Mouse (Mus musculus) neural tube, embryonic 13.5 days (tissue): Measurements from ENCODE around the gene Gdpd2. TPM values are rescaled to one million over a fixed set of nuclear protein-coding genes. Genes with fewer than 3 reads are reported as not detected.

ENCODE experiments used
- ATAC-seq: fragments of 200-750 bp; cut with Nextera tagmentation; 2 replicates; pipeline ENCODE4 v1.8.0; 2017; ENCODE audit warnings: low read depth, mild to moderate bottlenecking, moderate TSS enrichment, moderate library complexity
- H3K27ac ChIP-seq: fragments of 300-500 bp; sonication (generic); replicated peaks from 2 replicates; pipeline ENCODE4 v1.5.1; 2015; ENCODE audit warnings: moderate library complexity, mild to moderate bottlenecking, inconsistent platforms
- H3K27me3 ChIP-seq: fragments of 300-500 bp; sonication (generic); 2 replicates; pipeline ENCODE4 v1.6.1; 2015; ENCODE audit warnings: mild to moderate bottlenecking, inconsistent platforms
- H3K36me3 ChIP-seq: fragments of 300-500 bp; sonication (generic); 2 replicates; pipeline ENCODE4 v1.6.1; 2015; ENCODE audit warnings: mild to moderate bottlenecking, inconsistent platforms
- H3K4me1 ChIP-seq: fragments of 300-500 bp; sonication (generic); replicated peaks from 2 replicates; pipeline ENCODE4 v1.6.1; 2015; ENCODE audit warnings: inconsistent platforms
- H3K4me2 ChIP-seq: fragments of 300-500 bp; sonication (generic); 2 replicates; pipeline ENCODE4 v1.6.1; 2015; ENCODE audit warnings: inconsistent platforms, mild to moderate bottlenecking, moderate library complexity
- H3K4me3 ChIP-seq: fragments of 300-500 bp; sonication (generic); 2 replicates; pipeline ENCODE4 v1.5.1; 2015; ENCODE audit warnings: mild to moderate bottlenecking, inconsistent platforms
- H3K9ac ChIP-seq: fragments of 300-500 bp; sonication (generic); 2 replicates; pipeline ENCODE4 v1.6.1; 2015; ENCODE audit warnings: moderate library complexity, mild to moderate bottlenecking, inconsistent platforms
- H3K9me3 ChIP-seq: fragments of 300-500 bp; sonication (generic); 2 replicates; pipeline ENCODE4 v1.6.1; 2016; ENCODE audit warnings: inconsistent platforms
- WGBS: fragments of 180-500 bp; shearing (Covaris S2); methylation state at CpG from one replicate; pipeline ENCODE4 v1.1.7; 2015; 5-methylcytosine and 5-hydroxymethylcytosine counted together
- polyA plus RNA-seq: library from polyadenylated mRNA; unstranded; fragments of >200 nt; fragmentation: Nextera tagmentation; extraction: Ambion mirVana; gene quantifications from 2 replicates; pipeline ENCODE4 v1.2.1, GENCODE M21; 2015

The Gdpd2 gene
- polyA plus RNA-seq, 1 experiment from 2014 or later: 27.8 TPM

- no peaks in the 10 kb centered on the region for H3K9me3 ChIP-seq
- H3K4me3 ChIP-seq: peak overlapping the region; percentile 47
- peak overlapping the region; percentile 58 for H3K4me2 ChIP-seq
- no peaks in the 10 kb centered on the region for H3K36me3 ChIP-seq
- 26% methylated on average over 5 of the region's 5 CpGs for WGBS
- no peak for ATAC-seq
- H3K27me3 ChIP-seq: no peaks in the 10 kb centered on the region
- peak overlapping the region; percentile 75 for H3K9ac ChIP-seq
- no peak overlapping the region for H3K27ac ChIP-seq
- H3K4me1 ChIP-seq: peaks cover 41% of the 10 kb centered on the region
Measured at GRCm38 (mm10) chrX:100778397-100778796, 48.7 kb downstream of the Gdpd2 start.

Other genes with a start within 250 kb of the Gdpd2 start
- 29.3 and 30.0 TPM in 2 replicates for gene Igbp1, start 235.6 kb upstream of the Gdpd2 start, polyA plus RNA-seq
- gene Dgat2l6, start 205.0 kb upstream of the Gdpd2 start, polyA plus RNA-seq: not detected in 2 replicates
- not detected in 2 replicates for gene Awat1, start 157.6 kb upstream of the Gdpd2 start, polyA plus RNA-seq
- not detected in 2 replicates for gene P2ry4, start 135.0 kb upstream of the Gdpd2 start, polyA plus RNA-seq
- gene Arr3, start 124.4 kb upstream of the Gdpd2 start, polyA plus RNA-seq: 0.36 TPM in 1 of 2 replicates, not detected in the other
- gene Kif4, start 104.1 kb upstream of the Gdpd2 start, polyA plus RNA-seq: 5.7 and 6.6 TPM in 2 replicates
- gene Pdzd11, start 103.3 kb upstream of the Gdpd2 start, polyA plus RNA-seq: 121 and 124 TPM in 2 replicates
- gene Dlg3, start 37.8 kb downstream of the Gdpd2 start, polyA plus RNA-seq: 5.2 and 6.9 TPM in 2 replicates